Mouse (Mus musculus) midbrain, embryonic 12.5 days (tissue): ENCODE measurements around the gene Atn1. TPM values are rescaled to one million over a fixed set of nuclear protein-coding genes. Genes with fewer than 3 reads are reported as not detected.

ENCODE experiments used
- ATAC-seq: fragments of 200-750 bp; cut with Nextera tagmentation; 2 replicates; pipeline ENCODE4 v1.8.0; 2017; ENCODE audit warnings: low read depth, moderate TSS enrichment, moderate library complexity; ENCODE audit not compliant: low FRiP score
- H3K27ac ChIP-seq: fragments of 300-500 bp; sonication (generic); replicated peaks from 2 replicates; pipeline ENCODE4 v1.5.1; 2016; ENCODE audit warnings: mild to moderate bottlenecking
- H3K27me3 ChIP-seq: fragments of 300-500 bp; sonication (generic); 2 replicates; pipeline ENCODE4 v1.6.1; 2016; ENCODE audit warnings: mild to moderate bottlenecking
- H3K36me3 ChIP-seq: fragments of 300-500 bp; sonication (generic); 2 replicates; pipeline ENCODE4 v1.6.1; 2016
- H3K4me1 ChIP-seq: fragments of 300-500 bp; sonication (generic); 2 replicates; pipeline ENCODE4 v1.6.1; 2016
- H3K4me2 ChIP-seq: fragments of 300-500 bp; sonication (generic); replicated peaks from 2 replicates; pipeline ENCODE4 v1.6.1; 2016; ENCODE audit warnings: mild to moderate bottlenecking, moderate library complexity
- H3K4me3 ChIP-seq: fragments of 300-500 bp; sonication (generic); 2 replicates; pipeline ENCODE4 v1.5.1; 2016; ENCODE audit warnings: mild to moderate bottlenecking
- H3K9ac ChIP-seq: fragments of 300-500 bp; sonication (generic); replicated peaks from 2 replicates; pipeline ENCODE4 v1.6.1; 2016; ENCODE audit warnings: mild to moderate bottlenecking, moderate library complexity
- H3K9me3 ChIP-seq: fragments of 300-500 bp; sonication (generic); 2 replicates; pipeline ENCODE4 v1.6.1; 2016; ENCODE audit warnings: mild to moderate bottlenecking
- WGBS: fragments of 180-500 bp; shearing (Covaris S2); methylation state at CpG from one replicate; pipeline ENCODE4 v1.1.7; 2016; 5-methylcytosine and 5-hydroxymethylcytosine counted together
- polyA plus RNA-seq: library from polyadenylated mRNA; unstranded; fragments of >200 nt; fragmentation: Nextera tagmentation; extraction: Ambion mirVana; gene quantifications from 2 replicates; pipeline ENCODE4 v1.2.1, GENCODE M21; 2016

Gene Atn1
- polyA plus RNA-seq, 1 experiment from 2014 or later: 15.6 TPM

- H3K27ac ChIP-seq: no peak overlapping the region
- H3K36me3 ChIP-seq: no peaks in the 10 kb centered on the region
- H3K4me2 ChIP-seq: no peak overlapping the region
- H3K27me3 ChIP-seq: 0 out of 2 replicates have a peak, but pooled peaks cover 3% of the 10 kb centered on the region
- no peak for ATAC-seq
- H3K9ac ChIP-seq: no peak overlapping the region
- H3K4me3 ChIP-seq: no peak overlapping the region
- H3K9me3 ChIP-seq: no peaks in the 10 kb centered on the region
- WGBS: 89% methylated on average over 3 of the region's 3 CpGs
- peaks cover 13% of the 10 kb centered on the region for H3K4me1 ChIP-seq
Observed at GRCm38 (mm10) chr6:124734417-124734816, 21.9 kb downstream of the Atn1 start.

- Histone ChIP-seq H3K4me3 (no peak overlapping the region), H3K27ac (no peak overlapping the region), H3K4me1 (no peaks in the 10 kb centered on the region), H3K9me3 (no peaks in the 10 kb centered on the region), H3K27me3 (0 out of 2 replicates have a peak, but pooled peaks cover 3% of the 10 kb centered on the region), H3K4me2 (no peak overlapping the region), H3K9ac (no peak overlapping the region), H3K36me3 (no peaks in the 10 kb centered on the region)
- ATAC-seq: no peak
- WGBS: 58% methylated on average over 19 of the region's 19 CpGs
Observed at GRCm38 (mm10) chr6:124732476-124733370, 23.6 kb downstream of the Atn1 start.

GRCm38 (mm10) chr6:124731038-124731437 lies 25.3 kb downstream of the Atn1 start:
- ATAC-seq: no peak

GRCm38 (mm10) chr6:124729850-124730705 lies 26.2 kb downstream of the Atn1 start:
- no peaks in the 10 kb centered on the region for H3K9me3 ChIP-seq
- H3K36me3 ChIP-seq: no peaks in the 10 kb centered on the region
- H3K27ac ChIP-seq: no peak overlapping the region
- 0 out of 2 replicates have a peak, but pooled peaks cover 3% of the 10 kb centered on the region for H3K27me3 ChIP-seq
- H3K4me3 ChIP-seq: no peak overlapping the region
- WGBS: 90% methylated on average over 7 of the region's 8 CpGs
- H3K9ac ChIP-seq: no peak overlapping the region
- no peak for ATAC-seq
- no peaks in the 10 kb centered on the region for H3K4me1 ChIP-seq
- H3K4me2 ChIP-seq: no peak overlapping the region

More at GRCm38 (mm10) chr6:124731038-124731437, 25.3 kb downstream of the Atn1 start:
- no peaks in the 10 kb centered on the region for H3K36me3 ChIP-seq
- WGBS: 86% methylated on average over 7 of the region's 7 CpGs
- H3K4me3 ChIP-seq: no peak overlapping the region
- H3K4me2 ChIP-seq: no peak overlapping the region
- no peaks in the 10 kb centered on the region for H3K4me1 ChIP-seq
- no peak overlapping the region for H3K9ac ChIP-seq
- H3K27ac ChIP-seq: no peak overlapping the region
- H3K27me3 ChIP-seq: 0 out of 2 replicates have a peak, but pooled peaks cover 3% of the 10 kb centered on the region
- no peaks in the 10 kb centered on the region for H3K9me3 ChIP-seq

- Histone ChIP-seq H3K4me1 (no peaks in the 10 kb centered on the region), H3K4me2 (no peak overlapping the region), H3K9me3 (no peaks in the 10 kb centered on the region), H3K4me3 (no peak overlapping the region), H3K36me3 (no peaks in the 10 kb centered on the region), H3K9ac (no peak overlapping the region), H3K27me3 (0 out of 2 replicates have a peak, but pooled peaks cover 3% of the 10 kb centered on the region), H3K27ac (no peak overlapping the region)
- 90% methylated on average over 10 of the region's 10 CpGs for WGBS
- ATAC-seq: no peak
Observed at GRCm38 (mm10) chr6:124728621-124729020, 27.7 kb downstream of the Atn1 start.

GRCm38 (mm10) chr6:124724472-124724871 lies 31.9 kb downstream of the Atn1 start:
- H3K4me3 ChIP-seq: no peak overlapping the region
- H3K9ac ChIP-seq: no peak overlapping the region
- H3K9me3 ChIP-seq: no peaks in the 10 kb centered on the region
- no peaks in the 10 kb centered on the region for H3K27me3 ChIP-seq
- H3K27ac ChIP-seq: no peak overlapping the region
- ATAC-seq: no peak
- WGBS: 89% methylated on average over 10 of the region's 10 CpGs
- no peak overlapping the region for H3K4me2 ChIP-seq
- no peaks in the 10 kb centered on the region for H3K4me1 ChIP-seq
- H3K36me3 ChIP-seq: no peaks in the 10 kb centered on the region

GRCm38 (mm10) chr6:124723541-124723940 lies 32.8 kb downstream of the Atn1 start:
- H3K27ac ChIP-seq: no peak overlapping the region
- no peak overlapping the region for H3K9ac ChIP-seq
- no peaks in the 10 kb centered on the region for H3K27me3 ChIP-seq
- 80% methylated on average over 8 of the region's 8 CpGs for WGBS
- H3K4me1 ChIP-seq: no peaks in the 10 kb centered on the region
- ATAC-seq: no peak
- no peak overlapping the region for H3K4me3 ChIP-seq
- H3K4me2 ChIP-seq: no peak overlapping the region
- H3K9me3 ChIP-seq: no peaks in the 10 kb centered on the region
- H3K36me3 ChIP-seq: no peaks in the 10 kb centered on the region

- H3K9me3 ChIP-seq: no peaks in the 10 kb centered on the region
- H3K4me1 ChIP-seq: no peaks in the 10 kb centered on the region
- no peak overlapping the region for H3K4me2 ChIP-seq
- no peak overlapping the region for H3K4me3 ChIP-seq
- H3K9ac ChIP-seq: no peak overlapping the region
- H3K36me3 ChIP-seq: 0 out of 2 replicates have a peak, but pooled peaks cover 1% of the 10 kb centered on the region
- ATAC-seq: no peak
- no peaks in the 10 kb centered on the region for H3K27me3 ChIP-seq
- no peak overlapping the region for H3K27ac ChIP-seq
- WGBS: 76% methylated on average over 6 of the region's 6 CpGs
Observed at GRCm38 (mm10) chr6:124722876-124723473, 33.3 kb downstream of the Atn1 start.

GRCm38 (mm10) chr6:124720904-124721303 lies 35.4 kb downstream of the Atn1 start:
- Histone ChIP-seq H3K4me3 (no peak overlapping the region), H3K27ac (no peak overlapping the region), H3K9me3 (no peaks in the 10 kb centered on the region), H3K27me3 (no peaks in the 10 kb centered on the region), H3K4me1 (no peaks in the 10 kb centered on the region), H3K36me3 (peaks cover 21% of the 10 kb centered on the region), H3K4me2 (no peak overlapping the region), H3K9ac (no peak overlapping the region)
- 76% methylated on average over 11 of the region's 11 CpGs for WGBS
- ATAC-seq: no peak

GRCm38 (mm10) chr6:124719354-124719978 lies 36.9 kb downstream of the Atn1 start:
- H3K27ac ChIP-seq: no peak overlapping the region
- H3K4me1 ChIP-seq: no peaks in the 10 kb centered on the region
- H3K27me3 ChIP-seq: no peaks in the 10 kb centered on the region
- H3K36me3 ChIP-seq: peaks cover 36% of the 10 kb centered on the region
- no peak overlapping the region for H3K9ac ChIP-seq
- H3K4me3 ChIP-seq: no peak overlapping the region
- ATAC-seq: no peak
- H3K4me2 ChIP-seq: no peak overlapping the region
- no peaks in the 10 kb centered on the region for H3K9me3 ChIP-seq
- 73% methylated on average over 7 of the region's 7 CpGs for WGBS

- Histone ChIP-seq H3K4me3 (no peak overlapping the region), H3K4me2 (no peak overlapping the region), H3K27me3 (no peaks in the 10 kb centered on the region), H3K9me3 (no peaks in the 10 kb centered on the region), H3K36me3 (peaks cover 42% of the 10 kb centered on the region), H3K9ac (no peak overlapping the region), H3K4me1 (peaks cover 5% of the 10 kb centered on the region), H3K27ac (no peak overlapping the region)
- no peak for ATAC-seq
- 57% methylated on average over 16 of the region's 16 CpGs for WGBS
Observed at GRCm38 (mm10) chr6:124718703-124719102, 37.6 kb downstream of the Atn1 start.
